Mouse (Mus musculus) forebrain, embryonic 15.5 days (tissue): Measurements from ENCODE around the gene Ttll13. TPM values are rescaled to one million over a fixed set of nuclear protein-coding genes. Genes with fewer than 3 reads are reported as not detected.
A peak's percentile ranks its signal among the peaks of the same experiment; 100 is the strongest.

ENCODE experiments used
- ATAC-seq: fragments of 200-750 bp; cut with Nextera tagmentation; replicated peaks from 2 replicates; pipeline ENCODE4 v1.8.0; 2017; ENCODE audit warnings: mild to moderate bottlenecking, moderate TSS enrichment, moderate library complexity
- H3K27ac ChIP-seq: fragments of 300-500 bp; sonication (generic); replicated peaks from 2 replicates; pipeline ENCODE4 v1.5.1; 2015; ENCODE audit warnings: mild to moderate bottlenecking, inconsistent platforms
- H3K27me3 ChIP-seq: fragments of 300-500 bp; sonication (generic); 2 replicates; pipeline ENCODE4 v1.6.1; 2015; ENCODE audit warnings: inconsistent platforms
- H3K36me3 ChIP-seq: fragments of 300-500 bp; sonication (generic); 2 replicates; pipeline ENCODE4 v1.6.1; 2015; ENCODE audit warnings: mild to moderate bottlenecking, inconsistent platforms
- H3K4me1 ChIP-seq: fragments of 300-500 bp; sonication (generic); 2 replicates; pipeline ENCODE4 v1.6.1; 2015; ENCODE audit warnings: inconsistent platforms
- H3K4me2 ChIP-seq: fragments of 300-500 bp; sonication (generic); replicated peaks from 2 replicates; pipeline ENCODE4 v1.6.1; 2015; ENCODE audit warnings: mild to moderate bottlenecking, inconsistent platforms
- H3K4me3 ChIP-seq: fragments of 300-500 bp; sonication (generic); 2 replicates; pipeline ENCODE4 v1.5.1; 2015; ENCODE audit warnings: mild to moderate bottlenecking, inconsistent platforms
- H3K9ac ChIP-seq: fragments of 300-500 bp; sonication (generic); replicated peaks from 2 replicates; pipeline ENCODE4 v1.6.1; 2015; ENCODE audit warnings: mild to moderate bottlenecking, inconsistent platforms
- H3K9me3 ChIP-seq: fragments of 300-500 bp; sonication (generic); 2 replicates; pipeline ENCODE4 v1.6.1; 2016; ENCODE audit warnings: inconsistent platforms
- WGBS: fragments of 180-500 bp; shearing (Covaris S2); methylation state at CpG from one replicate; pipeline ENCODE4 v1.1.7; 2015; ENCODE audit warnings: mixed read lengths; 5-methylcytosine and 5-hydroxymethylcytosine counted together
- polyA plus RNA-seq: library from polyadenylated mRNA; unstranded; fragments of >200 nt; fragmentation: Nextera tagmentation; extraction: Ambion mirVana; gene quantifications from 2 replicates; pipeline ENCODE4 v1.2.1, GENCODE M21; 2015

Ttll13 gene
- polyA plus RNA-seq = 1.0 and 1.1 TPM in 2 replicates

DNA sequence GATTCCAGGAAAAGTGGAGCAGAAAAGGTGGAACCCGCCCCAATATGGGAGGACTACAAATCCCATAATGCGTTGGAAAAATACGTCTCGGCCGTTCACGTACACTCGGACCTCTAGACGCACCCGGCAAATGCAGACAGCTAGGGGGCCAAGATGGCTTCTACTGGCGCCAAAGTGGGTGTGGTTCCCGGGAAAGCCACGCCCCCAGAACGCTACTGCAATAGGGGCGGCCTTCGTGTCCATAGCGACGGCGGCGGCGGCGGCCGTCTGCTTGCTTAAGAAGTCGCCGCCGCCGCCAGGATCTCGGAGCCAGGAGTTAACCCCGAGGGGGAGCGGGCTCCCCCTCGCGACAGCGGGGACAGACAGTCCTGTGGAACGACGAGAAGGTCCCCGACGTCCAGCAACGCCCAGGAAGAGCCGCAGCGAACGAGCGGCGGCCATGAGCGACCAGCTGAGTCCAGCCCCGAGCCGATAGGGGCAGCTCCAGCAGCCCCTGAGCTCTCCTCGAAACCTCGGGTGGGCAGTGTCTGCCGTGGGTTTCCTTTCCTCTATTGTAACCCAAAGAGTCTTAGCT lies at the start of gene Ttll13:
TSS of gene Ttll13 (plus strand) at position 229 of the 574 bp plus-strand sequence.
- ATAC-seq = peak; percentile 98
- H3K4me2 ChIP-seq = peak within 1 kb of the TSS; percentile 57
- H3K9me3 ChIP-seq = no peaks in the 10 kb centered on the region
- H3K4me3 ChIP-seq = peak within 1 kb of the TSS; percentile 62
- H3K4me1 ChIP-seq = 0 out of 2 replicates have a peak, but pooled peaks cover 2% of the 10 kb centered on the region
- peak within 1 kb of the TSS; percentile 69 for H3K9ac ChIP-seq
- H3K27ac ChIP-seq = peak within 1 kb of the TSS; percentile 82
- WGBS = under 1% methylated on average over 48 of the region's 48 CpGs
- no peaks in the 10 kb centered on the region for H3K27me3 ChIP-seq
- H3K36me3 ChIP-seq = 0 out of 2 replicates have a peak, but pooled peaks cover 1% of the 10 kb centered on the region

DNA sequence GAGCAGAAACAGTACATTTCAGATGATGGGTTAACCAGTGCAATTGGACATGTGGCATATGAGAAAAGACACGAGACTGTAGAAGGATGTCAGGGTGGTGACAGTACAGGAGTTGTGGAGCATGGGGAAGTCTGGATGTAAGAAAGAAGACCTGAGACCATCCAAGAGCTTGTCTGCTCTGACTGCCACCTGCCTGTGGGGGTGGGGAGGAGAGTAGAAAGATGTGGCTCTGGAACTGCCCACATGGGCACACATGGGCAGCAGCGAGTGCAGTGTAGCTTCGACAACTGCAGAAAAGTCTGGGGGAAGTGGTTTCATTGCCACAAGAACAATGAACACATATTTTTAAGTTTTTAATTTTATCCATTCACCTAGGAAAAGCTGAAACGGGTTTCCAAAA lies 48.8 kb upstream of the Ttll13 start:
- ATAC-seq = no peak
- Histone ChIP-seq H3K4me1 (peaks cover 68% of the 10 kb centered on the region), H3K4me3 (peak overlapping the region; percentile 76), H3K9ac (peak overlapping the region; percentile 76; the same call in 1 of the 2 replicates), H3K4me2 (peak overlapping the region; percentile 86), H3K27me3 (no peaks in the 10 kb centered on the region), H3K36me3 (no peaks in the 10 kb centered on the region), H3K27ac (peak overlapping the region; percentile 95), H3K9me3 (no peaks in the 10 kb centered on the region)
- 10% methylated on average over 4 of the region's 4 CpGs for WGBS

DNA sequence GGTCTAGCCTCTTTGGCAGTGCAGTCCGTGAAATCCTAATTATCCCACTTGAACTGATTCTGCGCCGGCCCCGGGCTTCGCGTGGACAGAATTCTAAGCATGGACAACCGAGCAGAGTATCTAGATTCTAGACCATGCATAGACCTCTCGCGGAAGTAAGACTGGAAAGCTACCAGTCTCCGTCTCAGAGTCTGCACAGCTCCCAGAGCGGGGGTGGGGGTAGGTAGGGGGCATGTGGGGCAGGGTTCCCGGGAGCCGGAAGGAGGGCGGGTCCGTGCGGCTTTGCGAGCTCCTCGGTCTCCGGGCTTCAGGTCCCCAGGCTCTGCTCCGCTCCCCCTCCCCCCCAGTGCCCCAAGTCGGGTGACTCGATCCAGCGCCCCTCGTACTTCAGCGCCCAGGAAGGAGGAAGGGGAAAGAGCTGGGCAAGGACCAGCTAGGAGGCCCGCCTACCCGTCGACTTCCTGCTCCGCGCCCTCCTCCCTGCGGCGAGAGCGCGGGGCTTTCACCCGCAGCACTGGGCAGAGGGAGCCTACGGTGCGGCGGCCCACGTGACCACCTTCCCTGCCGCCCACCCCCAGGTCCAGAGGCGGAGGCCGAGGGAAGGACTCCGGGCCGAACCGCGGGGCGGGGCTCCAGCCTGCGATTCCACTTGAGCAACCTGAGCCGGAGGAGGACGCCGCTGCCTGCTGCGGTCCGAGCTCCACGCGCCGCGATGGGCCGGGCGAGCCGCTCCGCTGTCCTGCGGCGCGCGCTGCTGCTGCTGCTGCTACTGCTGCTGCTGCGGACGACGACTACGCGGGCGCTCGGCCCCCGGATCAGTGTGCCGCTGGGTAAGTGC lies 48.0 kb upstream of the Ttll13 start:
- peak; percentile 85 for ATAC-seq
- Histone ChIP-seq H3K9ac (peak overlapping the region; percentile 76), H3K36me3 (no peaks in the 10 kb centered on the region), H3K4me1 (peaks cover 68% of the 10 kb centered on the region), H3K9me3 (no peaks in the 10 kb centered on the region), H3K4me2 (peak overlapping the region; percentile 86), H3K4me3 (peak overlapping the region; percentile 76), H3K27ac (peak overlapping the region; percentile 95), H3K27me3 (no peaks in the 10 kb centered on the region)
- under 1% methylated on average over 69 of the region's 74 CpGs for WGBS

DNA sequence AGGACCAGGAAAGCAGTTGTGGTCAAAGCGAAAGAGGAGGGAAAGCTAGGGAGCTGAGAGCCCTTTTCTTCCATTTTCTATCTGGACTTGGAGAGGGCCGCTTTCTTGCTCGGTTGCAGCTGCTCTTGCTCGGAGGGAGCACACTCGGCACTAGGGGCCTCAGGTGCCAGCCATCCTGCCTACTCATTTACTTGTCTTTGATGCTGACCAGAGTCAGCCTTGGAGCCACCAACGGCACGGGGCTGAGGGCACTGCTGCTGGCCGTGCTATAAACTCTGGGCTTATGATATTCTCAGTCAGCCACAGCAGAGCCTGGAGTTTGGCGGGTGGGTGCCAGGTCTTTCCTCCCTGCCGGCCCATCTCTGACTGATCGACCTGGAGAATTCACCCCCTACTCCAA lies 47.3 kb upstream of the Ttll13 start:
- H3K4me2 ChIP-seq = peak overlapping the region; percentile 86
- H3K27ac ChIP-seq = peak overlapping the region; percentile 95
- no peaks in the 10 kb centered on the region for H3K27me3 ChIP-seq
- peak overlapping the region; percentile 76 for H3K9ac ChIP-seq
- no peaks in the 10 kb centered on the region for H3K9me3 ChIP-seq
- H3K4me1 ChIP-seq = peaks cover 71% of the 10 kb centered on the region
- 1% methylated on average over 11 of the region's 11 CpGs for WGBS
- peak; percentile 21 for ATAC-seq
- peak overlapping the region; percentile 76 for H3K4me3 ChIP-seq
- no peaks in the 10 kb centered on the region for H3K36me3 ChIP-seq

DNA sequence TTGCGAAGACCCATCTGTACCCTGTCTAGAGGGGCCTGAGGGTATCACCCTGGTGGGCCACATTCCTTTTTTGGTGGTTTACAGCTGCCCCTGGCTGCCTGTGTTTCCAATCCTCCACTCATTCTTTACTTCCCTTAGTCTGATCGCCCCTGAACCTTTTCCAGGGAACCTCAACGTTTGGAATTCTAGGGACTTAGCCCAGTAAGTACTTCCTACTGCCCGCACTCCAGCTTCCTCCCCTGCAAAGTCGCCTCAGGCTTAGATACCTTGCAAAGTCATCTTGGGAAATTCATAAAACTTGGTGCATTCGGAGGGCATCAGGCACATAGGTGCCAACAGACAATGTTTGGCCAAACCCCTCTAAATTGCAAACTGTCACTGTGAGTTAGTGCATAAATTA lies 46.9 kb upstream of the Ttll13 start:
- Histone ChIP-seq H3K9ac (peak overlapping the region; percentile 76), H3K27me3 (no peaks in the 10 kb centered on the region), H3K9me3 (no peaks in the 10 kb centered on the region), H3K36me3 (no peaks in the 10 kb centered on the region), H3K27ac (peak overlapping the region; percentile 95), H3K4me2 (peak overlapping the region; percentile 86), H3K4me3 (peak overlapping the region; percentile 76), H3K4me1 (peaks cover 71% of the 10 kb centered on the region)
- 32% methylated on average over 6 of the region's 6 CpGs for WGBS
- no peak for ATAC-seq

DNA sequence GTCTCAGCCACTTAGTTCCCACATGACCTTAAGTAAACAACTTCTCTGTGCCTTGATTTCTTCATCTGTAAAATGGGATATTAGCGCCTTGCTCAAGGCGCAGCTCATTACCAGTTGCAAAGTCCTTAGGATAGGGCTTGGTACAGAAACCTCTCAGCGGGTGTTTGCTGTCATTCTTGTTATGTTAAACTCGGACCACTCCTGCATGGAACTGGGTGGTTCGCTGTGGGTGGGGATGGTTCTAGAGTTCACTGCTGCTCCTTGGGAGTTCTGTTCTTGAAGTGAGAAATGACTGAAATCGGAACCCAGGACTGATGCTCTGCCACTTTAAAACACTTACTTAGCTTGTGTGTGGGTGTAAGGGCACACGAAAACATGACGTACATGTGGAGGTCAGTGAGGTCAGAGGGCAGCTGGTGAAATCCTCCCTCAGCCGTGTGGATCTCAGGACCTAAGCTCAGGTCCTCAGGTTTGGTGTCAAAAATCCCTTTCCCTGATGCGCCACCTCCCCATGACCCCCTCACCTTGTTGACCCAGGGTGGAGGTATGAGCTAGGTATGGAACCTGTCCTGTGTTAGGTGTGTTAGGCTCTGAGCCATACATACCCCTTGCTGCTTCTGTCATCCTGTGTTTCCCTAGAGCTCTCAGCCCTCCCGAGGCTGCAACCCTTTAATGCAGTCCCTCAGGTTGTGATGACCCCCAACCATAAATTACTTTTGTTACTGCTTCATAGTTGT lies 46.2 kb upstream of the Ttll13 start:
- H3K36me3 ChIP-seq = no peaks in the 10 kb centered on the region
- H3K4me1 ChIP-seq = peaks cover 69% of the 10 kb centered on the region
- H3K27me3 ChIP-seq = no peaks in the 10 kb centered on the region
- no peaks in the 10 kb centered on the region for H3K9me3 ChIP-seq
- H3K9ac ChIP-seq = 0 out of 2 replicates have a peak overlapping the region, but pooled peaks have one; percentile 76
- peak overlapping the region; percentile 86 for H3K4me2 ChIP-seq
- no peak for ATAC-seq
- H3K4me3 ChIP-seq = peak overlapping the region; percentile 76; the same call in 1 of the 2 replicates
- no peak overlapping the region for H3K27ac ChIP-seq
- 86% methylated on average over 11 of the region's 11 CpGs for WGBS

DNA sequence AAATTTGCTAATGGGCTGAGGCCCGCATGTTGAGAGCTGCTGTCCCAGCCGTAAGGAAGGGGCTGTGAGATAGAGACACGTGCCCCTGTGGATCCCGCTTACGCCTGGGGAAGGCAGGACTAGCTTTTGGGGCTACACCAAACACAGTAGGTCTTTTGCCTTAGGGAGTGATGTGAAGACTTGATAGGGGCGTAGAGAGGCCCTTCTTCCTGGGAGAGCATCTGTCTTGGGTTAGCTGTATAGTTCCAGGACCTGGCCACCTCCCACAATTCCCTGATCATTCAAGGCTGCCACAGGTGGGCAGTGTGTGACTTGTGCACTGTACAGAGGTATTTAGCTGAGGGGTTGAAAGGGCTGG lies 45.6 kb upstream of the Ttll13 start:
- no peak overlapping the region for H3K4me3 ChIP-seq
- H3K9me3 ChIP-seq = no peaks in the 10 kb centered on the region
- no peak overlapping the region for H3K9ac ChIP-seq
- H3K4me1 ChIP-seq = peaks cover 72% of the 10 kb centered on the region
- no peak overlapping the region for H3K27ac ChIP-seq
- H3K27me3 ChIP-seq = no peaks in the 10 kb centered on the region
- no peaks in the 10 kb centered on the region for H3K36me3 ChIP-seq
- H3K4me2 ChIP-seq = 0 out of 2 replicates have a peak overlapping the region, but pooled peaks have one; percentile 86
- 87% methylated on average over 6 of the region's 6 CpGs for WGBS
- ATAC-seq = no peak

DNA sequence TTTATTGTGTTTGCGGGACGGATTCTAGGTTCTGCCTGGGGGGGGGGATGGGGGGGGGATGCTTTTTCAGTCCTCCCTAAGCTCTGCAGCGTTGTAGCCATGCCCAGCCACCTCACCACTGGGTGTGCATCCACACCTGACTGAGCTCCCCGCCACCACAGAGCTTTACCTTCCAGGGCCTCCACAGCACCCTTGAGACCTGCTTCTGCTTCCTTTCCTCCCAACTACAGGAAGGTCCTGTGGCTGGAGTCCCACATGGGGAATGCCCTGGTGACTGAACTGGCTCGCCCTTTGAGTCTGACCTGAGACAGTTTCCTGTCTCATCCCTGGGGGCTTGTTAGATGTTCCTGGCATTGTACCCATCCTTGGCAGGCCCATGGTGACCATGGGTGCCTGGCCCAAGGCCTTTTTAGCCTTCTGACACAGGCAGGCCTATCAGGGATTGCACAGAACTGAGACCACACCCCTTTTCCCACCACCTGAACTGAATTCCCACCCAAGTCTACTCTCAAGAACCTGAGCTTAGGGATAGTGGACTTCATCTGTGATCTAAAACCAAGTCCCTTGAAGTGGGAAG lies 45.1 kb upstream of the Ttll13 start:
- H3K4me1 ChIP-seq = peaks cover 73% of the 10 kb centered on the region
- no peaks in the 10 kb centered on the region for H3K36me3 ChIP-seq
- H3K4me3 ChIP-seq = no peak overlapping the region
- H3K9ac ChIP-seq = no peak overlapping the region
- no peak for ATAC-seq
- H3K9me3 ChIP-seq = no peaks in the 10 kb centered on the region
- WGBS = 83% methylated on average over 5 of the region's 5 CpGs
- H3K27ac ChIP-seq = no peak overlapping the region
- H3K27me3 ChIP-seq = no peaks in the 10 kb centered on the region
- no peak overlapping the region for H3K4me2 ChIP-seq

DNA sequence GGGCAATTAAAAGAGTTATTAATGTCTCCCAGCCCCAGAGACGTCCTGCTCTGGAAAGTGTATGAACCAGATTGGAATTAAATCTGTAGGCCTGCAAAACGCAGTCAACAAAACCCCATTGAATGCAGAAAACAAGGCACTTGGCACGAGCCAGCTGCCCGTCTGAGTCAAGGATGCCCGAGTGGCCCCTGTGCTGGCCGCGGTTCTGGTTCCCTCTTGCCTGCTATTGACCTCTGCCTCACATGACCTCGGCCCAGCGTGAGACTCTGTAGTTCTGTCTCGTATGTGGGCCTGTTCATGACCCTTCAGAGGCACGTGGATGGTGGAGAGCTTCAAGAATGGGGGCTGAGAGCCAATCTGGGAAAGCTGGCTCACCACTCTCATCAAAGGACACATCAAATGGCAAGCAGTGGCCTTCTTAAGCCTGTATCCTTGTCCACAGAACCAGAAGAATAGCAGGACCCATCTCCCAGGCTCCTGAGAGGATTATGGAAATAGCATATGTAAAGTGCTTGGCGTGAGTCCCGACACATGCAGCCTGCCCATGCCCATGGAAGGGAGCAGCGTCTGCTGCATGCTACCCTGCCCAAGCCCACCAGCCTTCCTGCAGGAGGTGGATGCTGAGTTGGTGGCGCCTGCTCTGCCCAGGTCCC lies 44.2 kb upstream of the Ttll13 start:
- Histone ChIP-seq H3K4me2 (peak overlapping the region; percentile 1; the same call in 1 of the 2 replicates), H3K4me3 (no peak overlapping the region), H3K27ac (peak overlapping the region; percentile 68), H3K9me3 (no peaks in the 10 kb centered on the region), H3K36me3 (no peaks in the 10 kb centered on the region), H3K27me3 (no peaks in the 10 kb centered on the region), H3K4me1 (peaks cover 72% of the 10 kb centered on the region), H3K9ac (no peak overlapping the region)
- 54% methylated on average over 15 of the region's 15 CpGs for WGBS
- no peak for ATAC-seq

DNA sequence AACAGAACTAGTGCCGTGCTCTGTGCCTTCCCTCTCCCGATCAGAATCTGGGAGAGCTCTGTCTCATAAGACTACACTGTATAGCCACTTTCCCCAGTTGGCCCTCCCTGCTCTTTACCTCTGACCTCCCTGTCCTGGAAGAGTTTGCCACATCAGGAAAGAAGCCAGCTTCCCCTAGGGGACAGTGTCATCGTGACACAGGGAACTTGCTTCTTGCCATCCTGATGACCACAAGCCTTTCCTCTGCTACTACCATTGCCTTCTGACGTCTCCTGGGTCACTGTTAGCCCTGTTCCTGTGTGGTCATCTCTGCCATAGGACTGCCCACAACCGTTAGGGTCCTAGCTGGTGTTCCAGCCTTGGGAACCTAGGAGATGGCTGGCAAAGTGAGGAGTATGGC lies 43.2 kb upstream of the Ttll13 start:
- no peak overlapping the region for H3K4me2 ChIP-seq
- peaks cover 71% of the 10 kb centered on the region for H3K4me1 ChIP-seq

DNA sequence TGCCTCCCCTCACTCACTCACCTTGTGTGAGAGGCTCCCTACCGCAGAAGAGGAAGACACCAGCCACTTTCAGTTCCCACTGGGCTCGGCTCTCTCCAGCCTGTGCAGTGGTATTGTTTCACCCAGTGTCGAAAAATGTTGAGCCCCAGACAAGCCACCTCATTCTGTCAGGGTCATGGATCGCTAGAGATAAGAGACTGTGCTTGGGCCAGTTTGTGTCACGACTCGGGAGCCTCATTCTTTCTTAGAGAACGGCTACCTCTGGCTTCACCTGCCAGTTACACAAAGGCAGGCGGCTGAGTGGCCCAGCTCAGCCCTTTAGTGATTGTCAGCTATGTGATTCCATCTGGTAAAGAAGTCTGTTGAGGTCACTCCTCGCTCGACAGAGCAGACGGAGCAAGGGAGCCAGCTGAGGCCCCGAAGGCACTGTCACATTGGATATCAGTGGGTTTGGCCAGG lies 42.5 kb upstream of the Ttll13 start:
- H3K9me3 ChIP-seq = no peaks in the 10 kb centered on the region
- H3K4me1 ChIP-seq = peaks cover 78% of the 10 kb centered on the region
- no peak overlapping the region for H3K9ac ChIP-seq
- H3K4me2 ChIP-seq = no peak overlapping the region
- H3K27me3 ChIP-seq = no peaks in the 10 kb centered on the region
- ATAC-seq = no peak
- 42% methylated on average over 12 of the region's 12 CpGs for WGBS
- peak overlapping the region; percentile 68; the same call in 1 of the 2 replicates for H3K27ac ChIP-seq
- no peaks in the 10 kb centered on the region for H3K36me3 ChIP-seq
- no peak overlapping the region for H3K4me3 ChIP-seq

More for the DNA sequence above, 43.2 kb upstream of the Ttll13 start:
- peak overlapping the region; percentile 68 for H3K27ac ChIP-seq
- 88% methylated on average over 5 of the region's 5 CpGs for WGBS
- H3K27me3 ChIP-seq = no peaks in the 10 kb centered on the region
- H3K9me3 ChIP-seq = no peaks in the 10 kb centered on the region
- H3K9ac ChIP-seq = peak overlapping the region; percentile 19; the same call in 1 of the 2 replicates
- no peak overlapping the region for H3K4me3 ChIP-seq
- no peaks in the 10 kb centered on the region for H3K36me3 ChIP-seq
- no peak for ATAC-seq
